Mouse (Mus musculus) cerebellum, adult (tissue): ENCODE data around the gene Sfxn5.

Experiments used
- ATAC-seq: cut with Nextera tagmentation; 2 replicates; pipeline ENCODE4 v1.9.2; 2017; ENCODE audit warnings: mild to moderate bottlenecking, moderate library complexity, mixed read lengths; ENCODE audit not compliant: insufficient number of reproducible peaks, low FRiP score, low TSS enrichment

Sfxn5 gene

GRCm38 (mm10) chr6:85206182-85206938 lies 126.9 kb downstream of the Sfxn5 start:
- no peak for ATAC-seq

GRCm38 (mm10) chr6:85197951-85198350 lies 135.3 kb downstream of the Sfxn5 start:
- no peak for ATAC-seq

GRCm38 (mm10) chr6:85193381-85194318 lies 139.6 kb downstream of the Sfxn5 start:
- ATAC-seq, result no peak

GRCm38 (mm10) chr6:85191751-85192440 lies 141.3 kb downstream of the Sfxn5 start:
- ATAC-seq, result no peak

- ATAC-seq, result no peak
These were observed 142.6 kb downstream of the Sfxn5 start for GRCm38 (mm10) chr6:85190671-85191070.

- ATAC-seq, result no peak
These were observed 143.2 kb downstream of the Sfxn5 start for GRCm38 (mm10) chr6:85189911-85190591.

- ATAC-seq, result no peak
These were observed 143.9 kb downstream of the Sfxn5 start for GRCm38 (mm10) chr6:85189361-85189760.

- ATAC-seq, result no peak
These were observed 144.7 kb downstream of the Sfxn5 start for GRCm38 (mm10) chr6:85188256-85189110.

GRCm38 (mm10) chr6:85187340-85188211 lies 145.6 kb downstream of the Sfxn5 start, which contains the start of gene Emx1:
Gene Emx1 (plus strand): TSS chr6:85187438.
- ATAC-seq, result no peak

- no peak for ATAC-seq
These were observed 146.5 kb downstream of the Sfxn5 start for GRCm38 (mm10) chr6:85186744-85187059.

- ATAC-seq, result no peak
These were observed 147.0 kb downstream of the Sfxn5 start for GRCm38 (mm10) chr6:85186033-85186743.

- ATAC-seq, result no peak
These were observed 149.3 kb downstream of the Sfxn5 start for GRCm38 (mm10) chr6:85183951-85184350.

- no peak for ATAC-seq
These were observed 153.2 kb downstream of the Sfxn5 start for GRCm38 (mm10) chr6:85180036-85180435.

- no peak for ATAC-seq
These were observed 153.7 kb downstream of the Sfxn5 start for GRCm38 (mm10) chr6:85179569-85179968.

GRCm38 (mm10) chr6:85165440-85165921 lies 167.7 kb downstream of the Sfxn5 start:
- ATAC-seq, result no peak
